Mouse (Mus musculus): ENCODE data around the gene Odf2l.

DNA sequence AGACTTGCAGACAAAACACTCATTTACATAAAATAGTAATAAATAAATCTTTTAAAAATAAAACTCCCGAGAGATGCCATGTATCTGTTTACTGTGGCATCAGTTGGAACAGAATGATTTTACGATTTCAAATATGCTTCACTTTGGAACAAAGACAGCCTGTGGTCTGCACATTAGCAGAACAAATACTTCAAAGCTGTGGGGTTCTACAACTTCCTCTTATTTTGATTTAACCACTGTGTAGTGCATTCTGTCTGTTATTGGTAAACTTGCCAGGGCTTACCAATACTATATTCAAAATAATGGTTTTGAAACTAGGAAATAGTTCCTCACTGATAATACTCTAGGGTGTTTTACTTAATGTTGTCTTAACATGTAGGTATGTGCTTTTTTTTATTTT is 8.2 kb downstream of the Odf2l start:
- TF ChIP-seq CTCF (IDR thresholded peaks at IDR 0.05; ENCODE audit: control insufficient read depth, insufficient read depth, insufficient read length) (no peak), CEBPB (IDR thresholded peaks at IDR 0.05; ENCODE audit: low read depth) (no peak), MAX (IDR thresholded peaks at IDR 0.05) (no peak)
